Mouse (Mus musculus) cortical plate, adult 2 months (tissue): ENCODE results near the gene Upk3bl.

Experiments
- CTCF ChIP-seq: fragments of 200-500 bp; IDR thresholded peaks from 2 replicates; pipeline ENCODE4 v1.5.1; 2011; ENCODE audit warnings: mild to moderate bottlenecking, control low read depth, low read length; ENCODE audit not compliant: insufficient read depth; ENCODE audit errors: extremely low read depth
- POLR2A ChIP-seq: fragments of 200-500 bp; IDR thresholded peaks from 2 replicates; pipeline ENCODE4 v1.6.1; 2011; ENCODE audit warnings: mild to moderate bottlenecking, low read length, control low read depth; ENCODE audit not compliant: insufficient read depth; ENCODE audit errors: extremely low read depth

GRCm38 (mm10) chr5:136076284-136076683, 22.0 kb downstream of the Upk3bl start:
- TF ChIP-seq CTCF (no peak), POLR2A (no peak)
